Mouse (Mus musculus) ES-E14 (cell line): Measurements from ENCODE around the gene Fam222b.

Experiments
- CHD2 ChIP-seq: IDR thresholded peaks from 2 replicates; pipeline ENCODE4 v1.6.1; 2014; ENCODE audit warnings: mild to moderate bottlenecking, low read depth, low read length, inconsistent platforms
- HCFC1 ChIP-seq: IDR thresholded peaks from 2 replicates; pipeline ENCODE4 v1.6.1; 2012; ENCODE audit warnings: low read length, inconsistent platforms, borderline replicate concordance; ENCODE audit not compliant: insufficient read depth
- ZC3H11A ChIP-seq: IDR thresholded peaks from 2 replicates; pipeline ENCODE4 v1.6.1; 2012; ENCODE audit warnings: low read depth, mild to moderate bottlenecking, inconsistent platforms, low read length, borderline replicate concordance

DNA sequence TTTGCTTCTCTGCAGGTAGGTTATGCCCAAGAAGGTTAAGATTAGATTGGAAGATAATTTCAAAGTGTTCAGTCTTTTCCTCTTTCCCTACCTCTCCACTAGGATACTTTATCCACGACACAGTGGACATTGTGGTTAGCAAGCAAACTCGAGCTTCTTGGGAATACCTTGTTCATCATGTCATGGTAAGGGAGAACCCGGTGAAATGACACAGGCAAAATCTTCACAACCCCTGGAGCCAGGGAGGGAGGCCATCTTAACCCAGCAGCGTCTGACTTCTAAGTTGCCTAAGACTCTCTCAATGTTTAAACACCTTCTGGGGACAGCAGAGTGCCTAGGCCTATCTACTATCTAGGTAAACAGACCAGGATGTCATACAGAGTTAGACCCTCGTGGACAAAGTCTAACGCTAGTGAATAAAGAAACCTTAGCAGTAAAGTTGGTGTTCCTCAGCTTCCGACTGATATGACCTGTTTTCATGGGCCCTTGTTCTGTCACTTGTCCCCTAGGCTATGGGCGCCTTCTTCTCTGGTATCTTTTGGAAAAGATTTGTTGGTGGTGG is 85.1 kb downstream of the Fam222b start:
- TF ChIP-seq HCFC1 (no peak), CHD2 (peak; percentile 7; the same call in 1 of the 2 replicates), ZC3H11A (no peak)
